Mouse (Mus musculus): ENCODE measurements around the gene Cfap70.

Gene Cfap70

GRCm38 (mm10) chr14:20423046-20423445 lies 29.0 kb downstream of the Cfap70 start:
- DNase-seq (ENCODE audit: low read depth, low spot score), result no peak

- DNase-seq (ENCODE audit: low read depth, low spot score), result no peak
These were observed 29.8 kb downstream of the Cfap70 start for GRCm38 (mm10) chr14:20422257-20422656.

- peak; percentile 20 for DNase-seq (ENCODE audit: low read depth, low spot score)
These were observed 52.0 kb downstream of the Cfap70 start for GRCm38 (mm10) chr14:20400071-20400470.

GRCm38 (mm10) chr14:20398864-20399263 lies 53.2 kb downstream of the Cfap70 start:
- DNase-seq (ENCODE audit: low read depth, low spot score), result no peak

GRCm38 (mm10) chr14:20397220-20397619 lies 54.8 kb downstream of the Cfap70 start:
- no peak for DNase-seq (ENCODE audit: low read depth, low spot score)

- DNase-seq (ENCODE audit: low read depth, low spot score), result peak; percentile 98
These were observed 58.7 kb downstream of the Cfap70 start, which contains the start of gene Mrps16 for GRCm38 (mm10) chr14:20393205-20393913. Gene Mrps16, minus strand, starts transcription at chr14:20393634.

- no peak for DNase-seq (ENCODE audit: low read depth, low spot score)
These were observed 59.7 kb downstream of the Cfap70 start for GRCm38 (mm10) chr14:20392326-20392725.

GRCm38 (mm10) chr14:20389446-20390079 lies 62.5 kb downstream of the Cfap70 start:
- DNase-seq (ENCODE audit: low read depth, low spot score), result no peak

GRCm38 (mm10) chr14:20388441-20389129 lies 63.4 kb downstream of the Cfap70 start, which contains the start of gene Dnajc9:
Gene Dnajc9, minus strand, starts transcription at chr14:20388910.
- DNase-seq (ENCODE audit: low read depth, low spot score), result peak; percentile 94

- DNase-seq (ENCODE audit: low read depth, low spot score), result peak; percentile 21
These were observed 72.1 kb downstream of the Cfap70 start for GRCm38 (mm10) chr14:20379753-20380430.

GRCm38 (mm10) chr14:20379087-20379640 lies 72.9 kb downstream of the Cfap70 start:
- DNase-seq (ENCODE audit: low read depth, low spot score), result no peak

GRCm38 (mm10) chr14:20378313-20379061 lies 73.5 kb downstream of the Cfap70 start:
- DNase-seq (ENCODE audit: low read depth, low spot score), result peak; percentile 80

GRCm38 (mm10) chr14:20377112-20377521 lies 74.9 kb downstream of the Cfap70 start:
- no peak for DNase-seq (ENCODE audit: low read depth, low spot score)

- DNase-seq (ENCODE audit: low read depth, low spot score), result no peak
These were observed 80.2 kb downstream of the Cfap70 start for GRCm38 (mm10) chr14:20371854-20372253.

- no peak for DNase-seq (ENCODE audit: low read depth, low spot score)
These were observed 81.2 kb downstream of the Cfap70 start for GRCm38 (mm10) chr14:20370798-20371197.

- no peak for DNase-seq (ENCODE audit: low read depth, low spot score)
These were observed 83.8 kb downstream of the Cfap70 start for GRCm38 (mm10) chr14:20368271-20368670.

GRCm38 (mm10) chr14:20363230-20363629 lies 88.8 kb downstream of the Cfap70 start:
- no peak for DNase-seq (ENCODE audit: low read depth, low spot score)

- peak; percentile 94 for DNase-seq (ENCODE audit: low read depth, low spot score)
These were observed 104.0 kb downstream of the Cfap70 start, which contains the start of the genes Ecd and Fam149b for GRCm38 (mm10) chr14:20347991-20348541. Gene Ecd, minus strand, starts transcription at chr14:20348121. Gene Fam149b, plus strand, starts transcription at chr14:20348162.

GRCm38 (mm10) chr14:20347441-20347990 lies 104.5 kb downstream of the Cfap70 start:
- DNase-seq (ENCODE audit: low read depth, low spot score), result no peak

- no peak for DNase-seq (ENCODE audit: low read depth, low spot score)
These were observed 106.1 kb downstream of the Cfap70 start for GRCm38 (mm10) chr14:20345885-20346284.

Data from CD4-positive helper T cell, adult 2 months (primary cell).